Comparison of ENCODE assay signal across 20 mouse cellular contexts in genomic region chr13:24628192-24628591, GRCm38 (mm10). TPM values are rescaled to one million over a fixed set of nuclear protein-coding genes. Genes with fewer than 3 reads are reported as not detected.
DNase-seq lines count a peak whose midpoint lies in the region; ATAC-seq and TF ChIP-seq lines count a peak whose summit lies in the region.
"Had no signal": no experiment of that assay in that cellular context is flagged by ENCODE, and none has a peak within 500 bp of the region (broad histone marks: within the 10 kb centered on the region; RNA-seq: fewer than 3 reads in every experiment).

No protein-coding gene starts in this region.

- 89% methylated on average over 4 of the region's 4 CpGs for WGBS in forebrain, embryonic 13.5 days
- WGBS in forebrain, postnatal 0 days, result 89% methylated on average over 4 of the region's 4 CpGs
- WGBS in hindbrain, embryonic 10.5 days, result 89% methylated on average over 4 of the region's 4 CpGs
- WGBS in hindbrain, postnatal 0 days, result 87% methylated on average over 4 of the region's 4 CpGs
- WGBS in midbrain, embryonic 12.5 days, result 93% methylated on average over 4 of the region's 4 CpGs
- 77% methylated on average over 4 of the region's 4 CpGs for WGBS in intestine, postnatal 0 days

- H3K4me1 ChIP-seq in forebrain, embryonic 13.5 days, result peaks cover 31% of the 10 kb centered on the region
- peaks cover 7% of the 10 kb centered on the region; the same call in 1 of the 2 replicates for H3K4me1 ChIP-seq in forebrain, postnatal 0 days (ENCODE audit: insufficient read depth)
- peaks cover 35% of the 10 kb centered on the region for H3K4me1 ChIP-seq in hindbrain, embryonic 10.5 days (replicated peaks)
- H3K4me1 ChIP-seq in hindbrain, postnatal 0 days (ENCODE audit: insufficient read depth, low read length), result peaks cover 11% of the 10 kb centered on the region
- H3K4me1 ChIP-seq in CH12.LX (ENCODE audit: control insufficient read depth in 1 of 2, insufficient read depth in 2 of 2), result peaks cover 19 to 57% of the 10 kb centered on the region in 2 experiments
- peaks cover 29% of the 10 kb centered on the region for H3K4me1 ChIP-seq in midbrain, embryonic 12.5 days
- no peaks in the 10 kb centered on the region for H3K4me1 ChIP-seq in intestine, postnatal 0 days (replicated peaks; ENCODE audit: control insufficient read depth, insufficient read depth, low read length)
- H3K4me1 ChIP-seq: stomach, embryonic 15.5 days had no signal

- no peaks in the 10 kb centered on the region for H3K36me3 ChIP-seq in forebrain, embryonic 13.5 days (ENCODE audit: poor library complexity, severe bottlenecking)
- H3K36me3 ChIP-seq in forebrain, postnatal 0 days (ENCODE audit: insufficient read depth), result no peaks in the 10 kb centered on the region
- H3K36me3 ChIP-seq in hindbrain, embryonic 10.5 days, result no peaks in the 10 kb centered on the region
- H3K36me3 ChIP-seq in hindbrain, postnatal 0 days (ENCODE audit: insufficient read depth, low read length), result no peaks in the 10 kb centered on the region
- H3K36me3 ChIP-seq in CH12.LX (replicated peaks in 1 of 2; ENCODE audit: control insufficient read depth in 1 of 2, insufficient read depth in 1 of 2, low read length in 1 of 2), result peaks cover 0 to 28% of the 10 kb centered on the region in 2 experiments
- H3K36me3 ChIP-seq in midbrain, embryonic 12.5 days, result no peaks in the 10 kb centered on the region
- no peaks in the 10 kb centered on the region for H3K36me3 ChIP-seq in intestine, postnatal 0 days (ENCODE audit: control insufficient read depth, insufficient read depth)
- H3K36me3 ChIP-seq: embryonic facial prominence, embryonic 15.5 days; limb, embryonic 15.5 days; liver, embryonic 15.5 days; stomach, embryonic 15.5 days had no signal

- no peak overlapping the region for H3K4me2 ChIP-seq in forebrain, embryonic 13.5 days
- H3K4me2 ChIP-seq in forebrain, postnatal 0 days (ENCODE audit: low read depth), result no peak overlapping the region
- no peak overlapping the region for H3K4me2 ChIP-seq in hindbrain, postnatal 0 days (ENCODE audit: low read depth, low read length)
- H3K4me2 ChIP-seq in CH12.LX (ENCODE audit: insufficient read depth, low read depth, poor library complexity, severe bottlenecking), result 0 out of 2 replicates have a peak overlapping the region, but pooled peaks have one; percentile 14
- H3K4me2 ChIP-seq in midbrain, embryonic 12.5 days (replicated peaks), result no peak overlapping the region
- no peak overlapping the region for H3K4me2 ChIP-seq in intestine, postnatal 0 days (replicated peaks; ENCODE audit: low read depth)
- H3K4me2 ChIP-seq: embryonic facial prominence, embryonic 15.5 days; limb, embryonic 15.5 days; liver, embryonic 15.5 days; stomach, embryonic 15.5 days had no signal

- no peak for ATAC-seq in forebrain, embryonic 13.5 days
- ATAC-seq in forebrain, postnatal 0 days, result no peak
- ATAC-seq in hindbrain, postnatal 0 days, result no peak
- no peak for ATAC-seq in midbrain, embryonic 12.5 days (ENCODE audit: low FRiP score, low read depth)
- no peak for ATAC-seq in intestine, postnatal 0 days
- ATAC-seq: inflammation-experienced regulatory T-cells, adult 6 months had no signal

- no peaks in the 10 kb centered on the region for H3K9me3 ChIP-seq in forebrain, embryonic 13.5 days (replicated peaks)
- no peaks in the 10 kb centered on the region for H3K9me3 ChIP-seq in forebrain, postnatal 0 days (ENCODE audit: low read length)
- H3K9me3 ChIP-seq in hindbrain, embryonic 10.5 days, result no peaks in the 10 kb centered on the region
- H3K9me3 ChIP-seq in hindbrain, postnatal 0 days (ENCODE audit: low read length), result no peaks in the 10 kb centered on the region
- no peaks in the 10 kb centered on the region for H3K9me3 ChIP-seq in CH12.LX (replicated peaks; ENCODE audit: low read length)
- H3K9me3 ChIP-seq in midbrain, embryonic 12.5 days, result no peaks in the 10 kb centered on the region
- no peaks in the 10 kb centered on the region for H3K9me3 ChIP-seq in intestine, postnatal 0 days (ENCODE audit: control insufficient read depth)
- H3K9me3 ChIP-seq: embryonic facial prominence, embryonic 15.5 days; limb, embryonic 15.5 days; liver, embryonic 15.5 days; stomach, embryonic 15.5 days had no signal

- H3K27me3 ChIP-seq in forebrain, embryonic 13.5 days, result no peaks in the 10 kb centered on the region
- no peaks in the 10 kb centered on the region for H3K27me3 ChIP-seq in forebrain, postnatal 0 days (ENCODE audit: insufficient read depth, low read length)
- no peaks in the 10 kb centered on the region for H3K27me3 ChIP-seq in hindbrain, embryonic 10.5 days (ENCODE audit: insufficient read depth, poor library complexity, severe bottlenecking)
- H3K27me3 ChIP-seq in hindbrain, postnatal 0 days (ENCODE audit: insufficient read depth, low read length), result no peaks in the 10 kb centered on the region
- H3K27me3 ChIP-seq in CH12.LX (replicated peaks), result no peaks in the 10 kb centered on the region
- H3K27me3 ChIP-seq in midbrain, embryonic 12.5 days, result no peaks in the 10 kb centered on the region
- H3K27me3 ChIP-seq in intestine, postnatal 0 days (replicated peaks; ENCODE audit: control insufficient read depth, insufficient read depth, low read length), result no peaks in the 10 kb centered on the region
- H3K27me3 ChIP-seq: embryonic facial prominence, embryonic 15.5 days; limb, embryonic 15.5 days; stomach, embryonic 15.5 days had no signal

- H3K9ac ChIP-seq in forebrain, embryonic 13.5 days, result no peak overlapping the region
- no peak overlapping the region for H3K9ac ChIP-seq in forebrain, postnatal 0 days
- H3K9ac ChIP-seq in hindbrain, postnatal 0 days (replicated peaks; ENCODE audit: low read length), result no peak overlapping the region
- H3K9ac ChIP-seq in CH12.LX (ENCODE audit: insufficient read depth, low read depth), result no peak overlapping the region
- no peak overlapping the region for H3K9ac ChIP-seq in midbrain, embryonic 12.5 days (replicated peaks)
- H3K9ac ChIP-seq in intestine, postnatal 0 days (ENCODE audit: low read depth, low read length), result no peak overlapping the region
- H3K9ac ChIP-seq: embryonic facial prominence, embryonic 15.5 days; limb, embryonic 15.5 days; liver, embryonic 15.5 days; stomach, embryonic 15.5 days had no signal

- in situ Hi-C loops in CH12.LX (cut with MboI; ENCODE audit: low pct_ligation_motif_present, low pct_unique_long_range_greater_than_20kb, low sequenced_read_pairs), result no loop called here

- TF ChIP-seq EP300 in CH12.LX (IDR thresholded peaks at IDR 0.05; ENCODE audit: low read length), result peak; percentile 56

- dilution Hi-C loops in CH12.LX (cut with MboI; ENCODE audit: extremely low pct_ligation_motif_present, extremely low pct_unique_long_range_greater_than_20kb, low sequenced_read_pairs), result no loop called here

- no peak for TF ChIP-seq CTCF in forebrain, postnatal 0 days (IDR thresholded peaks at IDR 0.05; ENCODE audit: low read depth)
- no peak for TF ChIP-seq CTCF in hindbrain, postnatal 0 days (IDR thresholded peaks at IDR 0.05; ENCODE audit: low read depth)
- TF ChIP-seq CTCF in CH12.LX (conservative IDR thresholded peaks at IDR 0.05 in 1 of 2, IDR thresholded peaks at IDR 0.05 in 1 of 2; ENCODE audit: low read depth in 2 of 2, low read length in 2 of 2), result no peak
- TF ChIP-seq CTCF in intestine, postnatal 0 days (IDR thresholded peaks at IDR 0.05; ENCODE audit: low read depth), result no peak

- no peak for TF ChIP-seq POLR2A in CH12.LX (IDR thresholded peaks at IDR 0.05; ENCODE audit: low read depth, low read length)

- no peak for TF ChIP-seq RAD21 in CH12.LX (IDR thresholded peaks at IDR 0.05; ENCODE audit: low read depth, low read length)

- H3K79me2 ChIP-seq in CH12.LX (replicated peaks; ENCODE audit: control insufficient read depth, extremely low read depth, insufficient read depth, poor library complexity, severe bottlenecking), result no peaks in the 10 kb centered on the region

- H3K27ac ChIP-seq in forebrain, embryonic 13.5 days, result peak overlapping the region; percentile 91; the same call in 1 of the 2 replicates
- H3K27ac ChIP-seq in forebrain, postnatal 0 days (ENCODE audit: low read depth, low read length), result no peak overlapping the region; the same call in 1 of the 2 replicates
- peak overlapping the region; percentile 73; the same call in 1 of the 2 replicates for H3K27ac ChIP-seq in hindbrain, embryonic 10.5 days
- no peak overlapping the region for H3K27ac ChIP-seq in hindbrain, postnatal 0 days
- H3K27ac ChIP-seq in CH12.LX (ENCODE audit: insufficient read depth, low read depth), result no peak overlapping the region
- peak overlapping the region; percentile 79 for H3K27ac ChIP-seq in midbrain, embryonic 12.5 days (replicated peaks)
- H3K27ac ChIP-seq in intestine, postnatal 0 days (ENCODE audit: low read depth, low read length), result no peak overlapping the region
- H3K27ac ChIP-seq: limb, embryonic 15.5 days; liver, embryonic 15.5 days; stomach, embryonic 15.5 days had no signal

- H3K4me3 ChIP-seq in forebrain, embryonic 13.5 days, result no peak overlapping the region
- no peak overlapping the region for H3K4me3 ChIP-seq in forebrain, postnatal 0 days (ENCODE audit: low read depth, low read length)
- H3K4me3 ChIP-seq in hindbrain, embryonic 10.5 days, result no peak overlapping the region
- no peak overlapping the region for H3K4me3 ChIP-seq in hindbrain, postnatal 0 days (ENCODE audit: low read length)
- H3K4me3 ChIP-seq in CH12.LX (replicated peaks in 1 of 3; ENCODE audit: low read depth in 2 of 3, low read length in 2 of 3, poor library complexity in 1 of 3), result no peak overlapping the region
- H3K4me3 ChIP-seq in midbrain, embryonic 12.5 days, result no peak overlapping the region
- H3K4me3 ChIP-seq in intestine, postnatal 0 days (ENCODE audit: low read depth, low read length), result no peak overlapping the region
- H3K4me3 ChIP-seq: embryonic facial prominence, embryonic 15.5 days; limb, embryonic 15.5 days; liver, embryonic 15.5 days; stomach, embryonic 15.5 days had no signal

- no peak for DNase-seq in forebrain, postnatal 0 days
- DNase-seq in hindbrain, embryonic 10.5 days (ENCODE audit: low spot score), result no peak
- DNase-seq in hindbrain, postnatal 0 days (ENCODE audit: low spot score), result no peak
- no peak for DNase-seq in CH12.LX (ENCODE audit: extremely low read depth)
- no peak for DNase-seq in layer of hippocampus, adult 9-10 months (ENCODE audit: low spot score)
- DNase-seq: adrenal gland, postnatal 36 days; cerebellum, adult 11-12 months; cerebellum, postnatal 25 days; kidney, adult 8-10 months; kidney, postnatal 25 days; retina, postnatal 1 day; thymus, adult 18-20 months had no signal

RNA-seq across cellular contexts. Expression of gene Ripor2, which starts 46.2 kb away (rescaled TPM):
- polyA plus RNA-seq in forebrain, embryonic 13.5 days (2015; fragmentation: Nextera tagmentation; extraction: Ambion mirVana), result 15.8 and 20.0 TPM in 2 replicates
- 51.5 and 53.2 TPM in 2 replicates for total RNA-seq in forebrain, postnatal 0 days (2014; rRNA removed)
- 13.8 and 21.3 TPM in 2 replicates for polyA plus RNA-seq in forebrain, postnatal 0 days (2015; fragmentation: Nextera tagmentation; extraction: Ambion mirVana)
- polyA plus RNA-seq in hindbrain, embryonic 10.5 days (2016; fragmentation: Nextera tagmentation; extraction: Ambion mirVana), result 3.7 and 6.4 TPM in 2 replicates
- total RNA-seq in hindbrain, postnatal 0 days (2014; rRNA removed), result 32.9 and 34.8 TPM in 2 replicates
- polyA plus RNA-seq in hindbrain, postnatal 0 days (2015; fragmentation: Nextera tagmentation; extraction: Ambion mirVana), result 12.5 and 13.1 TPM in 2 replicates
- total RNA-seq in CH12.LX (2012; rRNA removed), result 7.1 and 8.6 TPM in 2 replicates
- 9.3 and 10.0 TPM in 2 replicates for total RNA-seq in CH12.LX (2014; rRNA removed)
- 9.5 and 10.9 TPM in 2 replicates for polyA plus RNA-seq in CH12.LX (2012; ENCODE audit: insufficient read length, low read depth)
- 19.8 and 21.9 TPM in 2 replicates for polyA plus RNA-seq in midbrain, embryonic 12.5 days (2016; fragmentation: Nextera tagmentation; extraction: Ambion mirVana)
- 0.70 and 0.80 TPM in 2 replicates for polyA plus RNA-seq in intestine, postnatal 0 days (2015; fragmentation: Nextera tagmentation; extraction: Ambion mirVana)

Comparison
In these comparisons a context has a peak if more than half of its experiments do, and no peak if none do; other contexts are left out.
1. H3K27ac ChIP-seq: peak in forebrain, embryonic 13.5 days (single experiment), hindbrain, embryonic 10.5 days (single experiment) and midbrain, embryonic 12.5 days (single experiment); none in forebrain, postnatal 0 days (single experiment), hindbrain, postnatal 0 days (single experiment), CH12.LX (single experiment) and intestine, postnatal 0 days (single experiment).